Mouse (Mus musculus) heart, embryonic 15.5 days (tissue): ENCODE data around the gene Irf9. TPM values are rescaled to one million over a fixed set of nuclear protein-coding genes. Genes with fewer than 3 reads are reported as not detected.

ENCODE experiments used
- ATAC-seq: fragments of 200-750 bp; cut with Nextera tagmentation; replicated peaks from 2 replicates; pipeline ENCODE4 v1.8.0; 2017; ENCODE audit warnings: low read depth, moderate TSS enrichment; ENCODE audit not compliant: insufficient number of reproducible peaks, insufficient read depth, low FRiP score
- H3K27ac ChIP-seq: fragments of 300-500 bp; sonication (generic); 2 replicates; pipeline ENCODE4 v1.5.1; 2015; ENCODE audit warnings: mild to moderate bottlenecking, inconsistent platforms
- H3K27me3 ChIP-seq: fragments of 300-500 bp; sonication (generic); 2 replicates; pipeline ENCODE4 v1.6.1; 2015; ENCODE audit warnings: inconsistent platforms
- H3K36me3 ChIP-seq: fragments of 300-500 bp; sonication (generic); 2 replicates; pipeline ENCODE4 v1.6.1; 2015; ENCODE audit warnings: mild to moderate bottlenecking, inconsistent platforms
- H3K4me1 ChIP-seq: fragments of 300-500 bp; sonication (generic); replicated peaks from 2 replicates; pipeline ENCODE4 v1.6.1; 2015; ENCODE audit warnings: inconsistent platforms
- H3K4me2 ChIP-seq: fragments of 300-500 bp; sonication (generic); 2 replicates; pipeline ENCODE4 v1.6.1; 2015; ENCODE audit warnings: inconsistent platforms, mild to moderate bottlenecking, moderate library complexity
- H3K4me3 ChIP-seq: fragments of 300-500 bp; sonication (generic); 2 replicates; pipeline ENCODE4 v1.5.1; 2015; ENCODE audit warnings: mild to moderate bottlenecking, inconsistent platforms
- H3K9ac ChIP-seq: fragments of 300-500 bp; sonication (generic); 2 replicates; pipeline ENCODE4 v1.6.1; 2015; ENCODE audit warnings: mild to moderate bottlenecking, inconsistent platforms
- H3K9me3 ChIP-seq: fragments of 300-500 bp; sonication (generic); replicated peaks from 2 replicates; pipeline ENCODE4 v1.6.1; 2016; ENCODE audit warnings: inconsistent platforms
- WGBS: fragments of 180-500 bp; shearing (Covaris S2); methylation state at CpG from one replicate; pipeline ENCODE4 v1.1.7; 2015; ENCODE audit warnings: mixed read lengths; 5-methylcytosine and 5-hydroxymethylcytosine counted together
- polyA plus RNA-seq: library from polyadenylated mRNA; unstranded; fragments of >200 nt; fragmentation: Nextera tagmentation; extraction: Ambion mirVana; gene quantifications from 2 replicates; pipeline ENCODE4 v1.2.1, GENCODE M21; 2015

Gene Irf9
- polyA plus RNA-seq, 1 experiment from 2014 or later = 9.1 TPM

DNA sequence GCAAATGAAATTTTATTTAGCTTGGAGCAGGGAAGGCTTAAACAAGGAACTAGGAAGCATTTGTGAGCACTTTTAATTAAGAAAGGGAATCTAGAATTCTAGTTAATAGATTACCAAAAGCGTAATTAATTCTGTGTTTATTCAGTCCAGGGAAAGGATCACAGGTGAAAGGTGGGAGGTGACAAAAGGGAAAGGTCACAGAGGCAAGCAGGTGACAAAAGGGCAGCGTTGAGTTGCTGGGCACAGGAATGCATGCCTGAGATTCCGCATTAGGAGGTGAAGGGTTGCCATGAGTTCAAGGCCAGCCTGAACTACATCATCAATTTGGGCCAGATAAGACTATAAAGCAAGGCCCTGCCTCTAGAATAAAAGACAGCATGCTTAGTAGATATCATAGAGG lies 35.9 kb upstream of the Irf9 start:
- H3K27ac ChIP-seq = no peak overlapping the region
- peaks cover 57% of the 10 kb centered on the region for H3K36me3 ChIP-seq
- H3K9me3 ChIP-seq = no peaks in the 10 kb centered on the region
- WGBS = 77% methylated on average over 3 of the region's 3 CpGs
- no peak for ATAC-seq
- H3K4me3 ChIP-seq = no peak overlapping the region
- H3K4me1 ChIP-seq = peaks cover 9% of the 10 kb centered on the region
- H3K4me2 ChIP-seq = no peak overlapping the region
- no peak overlapping the region for H3K9ac ChIP-seq
- no peaks in the 10 kb centered on the region for H3K27me3 ChIP-seq

DNA sequence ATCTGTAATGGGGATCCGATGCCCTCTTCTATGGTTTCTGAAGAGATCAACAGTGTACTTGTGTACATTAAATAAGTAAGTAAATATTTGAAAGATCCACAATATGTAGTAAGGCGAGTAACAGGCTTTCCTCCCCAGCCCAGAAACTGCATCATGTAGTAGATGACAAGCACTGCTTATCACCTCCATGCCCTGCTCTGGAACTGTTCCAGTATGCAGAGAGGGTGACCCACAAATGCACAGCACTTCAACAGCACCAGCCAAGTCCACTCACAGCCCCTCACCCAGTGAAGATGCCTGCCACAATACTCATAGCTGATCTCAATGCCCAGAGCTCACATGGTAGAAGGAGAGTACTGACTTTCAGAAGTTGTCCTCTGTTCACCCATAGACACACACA lies 32.8 kb upstream of the Irf9 start:
- Histone ChIP-seq H3K4me3 (no peak overlapping the region), H3K36me3 (peaks cover 35% of the 10 kb centered on the region), H3K27me3 (no peaks in the 10 kb centered on the region), H3K4me2 (no peak overlapping the region), H3K9me3 (no peaks in the 10 kb centered on the region), H3K9ac (no peak overlapping the region), H3K4me1 (peaks cover 24% of the 10 kb centered on the region), H3K27ac (peak overlapping the region; percentile 39)
- 71% methylated on average over 2 of the region's 2 CpGs for WGBS
- no peak for ATAC-seq

DNA sequence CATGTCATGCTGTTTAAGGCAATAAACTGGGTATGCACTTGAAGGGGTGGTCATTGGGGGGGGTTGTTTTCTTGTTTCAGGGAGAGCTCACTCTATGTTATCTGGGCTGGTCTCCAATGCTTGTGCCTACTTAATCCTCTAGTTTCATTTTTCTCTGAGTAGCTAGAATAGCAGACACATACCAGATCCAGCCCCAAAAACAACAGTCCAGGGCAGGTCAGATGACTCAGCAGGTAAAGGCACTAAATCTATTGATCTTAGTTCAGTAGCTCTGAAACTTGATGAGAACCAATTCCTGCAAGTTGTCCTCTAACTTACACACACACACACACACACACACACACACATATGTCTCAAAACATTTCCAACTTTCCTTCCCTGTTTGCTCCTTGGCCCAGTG lies 31.6 kb upstream of the Irf9 start:
- no peaks in the 10 kb centered on the region for H3K27me3 ChIP-seq
- H3K9me3 ChIP-seq = no peaks in the 10 kb centered on the region
- H3K4me1 ChIP-seq = peaks cover 34% of the 10 kb centered on the region
- no peak overlapping the region for H3K27ac ChIP-seq
- no peak for ATAC-seq
- no peak overlapping the region for H3K4me3 ChIP-seq
- peaks cover 24% of the 10 kb centered on the region for H3K36me3 ChIP-seq
- H3K4me2 ChIP-seq = no peak overlapping the region
- H3K9ac ChIP-seq = no peak overlapping the region

DNA sequence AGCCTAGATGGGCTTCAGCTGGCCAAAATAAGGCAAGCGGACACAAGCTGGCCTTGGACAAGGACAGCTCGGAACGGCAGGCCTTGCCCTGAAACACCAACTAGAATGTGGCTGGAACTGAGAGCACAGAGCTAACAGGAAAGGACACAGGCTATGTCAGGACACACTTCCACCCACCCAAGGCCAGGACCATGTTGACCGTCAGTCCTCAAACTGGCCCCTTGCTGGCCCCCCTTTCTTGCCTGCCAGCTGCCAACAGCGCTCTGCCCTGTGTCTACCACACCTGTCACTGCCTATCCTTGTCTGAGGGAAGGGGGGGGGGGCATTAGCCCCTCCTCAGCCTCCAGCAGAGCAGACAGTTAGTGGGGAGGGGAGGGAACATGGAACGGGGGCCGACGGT lies 28.1 kb upstream of the Irf9 start, which contains the start of gene Fitm1:
Gene Fitm1, plus strand, starts transcription at position 316 of the 400 bp plus-strand sequence.
- Histone ChIP-seq H3K27me3 (no peaks in the 10 kb centered on the region), H3K27ac (peak within 1 kb of the TSS; percentile 98), H3K9me3 (no peaks in the 10 kb centered on the region), H3K36me3 (peaks cover 6% of the 10 kb centered on the region; the same call in 1 of the 2 replicates), H3K4me2 (peak within 1 kb of the TSS; percentile 64), H3K9ac (peak within 1 kb of the TSS; percentile 65), H3K4me1 (peaks cover 47% of the 10 kb centered on the region), H3K4me3 (peak within 1 kb of the TSS; percentile 51)
- WGBS = 40% methylated on average over 8 of the region's 8 CpGs
- ATAC-seq = peak; percentile 62

DNA sequence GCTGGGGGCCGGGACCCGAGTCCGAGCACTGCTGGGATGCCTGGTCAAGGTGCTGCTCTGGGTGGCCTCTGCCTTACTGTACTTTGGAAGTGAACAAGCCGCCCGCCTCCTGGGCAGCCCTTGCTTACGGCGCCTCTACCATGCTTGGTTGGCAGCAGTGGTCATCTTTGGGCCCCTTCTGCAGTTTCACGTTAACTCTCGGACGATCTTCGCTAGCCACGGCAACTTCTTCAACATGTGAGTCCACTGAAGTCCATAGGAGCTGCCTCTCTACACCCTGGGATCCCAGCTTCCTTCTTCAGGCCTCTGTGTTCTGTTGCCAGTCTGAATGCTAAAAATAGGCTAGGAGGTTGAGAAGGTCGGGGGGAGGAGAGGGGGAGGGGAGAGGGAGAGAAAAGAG lies 27.7 kb upstream of the Irf9 start:
- peak overlapping the region; percentile 51 for H3K4me3 ChIP-seq

DNA sequence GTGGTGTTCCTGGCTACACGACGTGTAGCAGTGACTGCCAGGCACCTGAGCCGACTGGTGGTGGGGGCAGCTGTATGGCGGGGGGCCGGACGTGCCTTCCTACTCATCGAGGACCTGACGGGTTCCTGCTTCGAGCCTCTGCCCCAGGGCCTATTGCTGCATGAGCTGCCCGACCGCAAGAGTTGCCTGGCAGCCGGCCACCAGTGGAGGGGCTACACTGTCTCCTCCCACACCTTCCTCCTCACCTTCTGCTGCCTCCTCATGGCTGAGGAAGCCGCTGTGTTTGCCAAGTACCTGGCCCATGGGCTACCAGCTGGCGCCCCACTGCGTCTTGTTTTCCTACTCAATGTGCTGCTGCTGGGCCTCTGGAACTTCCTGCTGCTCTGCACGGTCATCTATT lies 27.0 kb upstream of the Irf9 start:
- peak overlapping the region; percentile 51 for H3K4me3 ChIP-seq
- no peak for ATAC-seq
- peak overlapping the region; percentile 65; the same call in 1 of the 2 replicates for H3K9ac ChIP-seq
- H3K9me3 ChIP-seq = no peaks in the 10 kb centered on the region
- H3K4me2 ChIP-seq = peak overlapping the region; percentile 64
- 50% methylated on average over 16 of the region's 16 CpGs for WGBS
- H3K4me1 ChIP-seq = peaks cover 39% of the 10 kb centered on the region
- H3K27ac ChIP-seq = peak overlapping the region; percentile 98
- no peaks in the 10 kb centered on the region for H3K27me3 ChIP-seq
- peaks cover 15% of the 10 kb centered on the region for H3K36me3 ChIP-seq

More for the DNA sequence above, 27.7 kb upstream of the Irf9 start:
- Histone ChIP-seq H3K4me2 (peak overlapping the region; percentile 64), H3K4me1 (peaks cover 43% of the 10 kb centered on the region), H3K27ac (peak overlapping the region; percentile 98), H3K9me3 (no peaks in the 10 kb centered on the region), H3K36me3 (peaks cover 9% of the 10 kb centered on the region), H3K9ac (peak overlapping the region; percentile 65), H3K27me3 (no peaks in the 10 kb centered on the region)
- 28% methylated on average over 13 of the region's 13 CpGs for WGBS
- ATAC-seq = 0 out of 2 replicates have a peak, but pooled peaks have one; percentile 28

DNA sequence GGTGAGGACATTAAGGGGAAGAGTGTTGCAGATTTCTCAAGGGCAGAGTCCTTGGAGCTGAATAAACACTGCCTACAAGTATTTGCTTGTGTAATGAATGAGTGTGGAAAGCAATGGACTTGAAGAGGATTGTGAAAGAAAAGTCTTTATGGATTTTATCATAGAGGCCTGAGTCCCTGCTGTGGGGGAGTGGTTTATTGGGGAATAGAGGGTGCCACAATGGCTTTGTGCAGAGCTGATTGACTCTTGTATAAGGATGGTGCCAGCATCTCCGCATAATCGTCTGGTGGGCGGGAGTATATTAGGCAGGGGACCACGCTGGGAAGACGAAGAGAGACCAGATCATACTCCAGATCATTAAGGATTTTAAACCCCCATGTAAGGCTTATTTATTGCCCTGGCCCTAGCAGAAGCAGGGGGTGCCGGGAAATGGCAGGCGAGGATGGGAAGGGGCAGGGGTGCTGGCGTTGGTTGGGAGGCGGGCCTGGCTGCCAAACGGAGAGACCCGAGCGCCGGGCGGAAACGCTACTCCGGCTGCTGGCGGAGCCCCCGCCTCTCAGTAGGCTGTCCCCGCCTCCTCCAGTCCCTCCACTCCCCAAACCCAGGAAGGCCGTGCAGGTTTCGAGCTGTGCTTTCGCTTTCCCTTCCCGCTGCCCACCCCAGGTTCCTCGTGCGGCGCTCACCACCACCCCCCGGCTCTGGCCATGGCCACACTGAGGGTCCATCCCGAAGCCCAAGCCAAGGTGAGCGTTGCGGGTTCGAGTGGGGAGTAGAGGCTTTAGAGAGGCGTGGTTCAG lies 25.3 kb upstream of the Irf9 start, which contains the start of gene Psme1:
Gene Psme1, plus strand, starts transcription at position 253 of the 797 bp plus-strand sequence.
- Histone ChIP-seq H3K9ac (peak within 1 kb of the TSS; percentile 88), H3K36me3 (peaks cover 20% of the 10 kb centered on the region), H3K4me1 (peaks cover 39% of the 10 kb centered on the region), H3K4me3 (peak within 1 kb of the TSS; percentile 79), H3K27ac (peak within 1 kb of the TSS; percentile 98), H3K4me2 (peak within 1 kb of the TSS; percentile 78), H3K9me3 (no peaks in the 10 kb centered on the region), H3K27me3 (no peaks in the 10 kb centered on the region)
- peak; percentile 84 for ATAC-seq
- WGBS = under 1% methylated on average over 32 of the region's 32 CpGs

DNA sequence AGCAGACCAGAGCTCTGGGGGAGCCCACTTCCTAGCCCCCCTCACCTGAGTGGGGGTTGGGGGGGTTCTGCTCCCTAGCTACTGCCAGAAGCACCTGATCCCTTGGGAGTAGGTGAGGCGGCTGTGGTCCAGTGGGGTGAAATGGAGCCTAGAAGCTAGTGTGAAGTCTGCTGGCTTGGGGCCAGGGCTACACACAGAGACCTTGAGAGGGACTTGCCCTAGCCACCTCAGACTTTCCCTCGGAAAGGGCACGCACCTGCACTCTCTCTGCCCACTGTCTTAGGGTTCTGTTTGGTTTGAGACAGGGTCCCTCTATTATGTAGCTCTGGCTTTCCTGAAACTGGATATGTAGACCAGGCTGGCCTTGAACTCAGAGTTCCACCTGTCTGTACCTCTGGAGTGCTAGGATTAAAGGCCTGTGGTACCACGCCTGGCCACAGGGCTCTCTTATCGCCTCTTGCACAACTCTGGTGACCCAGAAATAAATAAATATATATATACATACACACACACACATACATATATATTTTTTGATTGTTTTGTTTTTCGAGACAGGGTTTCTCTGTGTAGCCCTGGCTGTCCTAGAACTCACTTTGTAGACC lies 24.6 kb upstream of the Irf9 start:
- no peaks in the 10 kb centered on the region for H3K27me3 ChIP-seq
- no peaks in the 10 kb centered on the region for H3K9me3 ChIP-seq
- H3K36me3 ChIP-seq = peaks cover 20% of the 10 kb centered on the region
- WGBS = 22% methylated on average over 6 of the region's 6 CpGs
- H3K4me1 ChIP-seq = peaks cover 39% of the 10 kb centered on the region
- H3K27ac ChIP-seq = peak overlapping the region; percentile 86
- peak overlapping the region; percentile 79 for H3K4me3 ChIP-seq
- ATAC-seq = peak; percentile 28
- H3K4me2 ChIP-seq = peak overlapping the region; percentile 78
- H3K9ac ChIP-seq = peak overlapping the region; percentile 88

DNA sequence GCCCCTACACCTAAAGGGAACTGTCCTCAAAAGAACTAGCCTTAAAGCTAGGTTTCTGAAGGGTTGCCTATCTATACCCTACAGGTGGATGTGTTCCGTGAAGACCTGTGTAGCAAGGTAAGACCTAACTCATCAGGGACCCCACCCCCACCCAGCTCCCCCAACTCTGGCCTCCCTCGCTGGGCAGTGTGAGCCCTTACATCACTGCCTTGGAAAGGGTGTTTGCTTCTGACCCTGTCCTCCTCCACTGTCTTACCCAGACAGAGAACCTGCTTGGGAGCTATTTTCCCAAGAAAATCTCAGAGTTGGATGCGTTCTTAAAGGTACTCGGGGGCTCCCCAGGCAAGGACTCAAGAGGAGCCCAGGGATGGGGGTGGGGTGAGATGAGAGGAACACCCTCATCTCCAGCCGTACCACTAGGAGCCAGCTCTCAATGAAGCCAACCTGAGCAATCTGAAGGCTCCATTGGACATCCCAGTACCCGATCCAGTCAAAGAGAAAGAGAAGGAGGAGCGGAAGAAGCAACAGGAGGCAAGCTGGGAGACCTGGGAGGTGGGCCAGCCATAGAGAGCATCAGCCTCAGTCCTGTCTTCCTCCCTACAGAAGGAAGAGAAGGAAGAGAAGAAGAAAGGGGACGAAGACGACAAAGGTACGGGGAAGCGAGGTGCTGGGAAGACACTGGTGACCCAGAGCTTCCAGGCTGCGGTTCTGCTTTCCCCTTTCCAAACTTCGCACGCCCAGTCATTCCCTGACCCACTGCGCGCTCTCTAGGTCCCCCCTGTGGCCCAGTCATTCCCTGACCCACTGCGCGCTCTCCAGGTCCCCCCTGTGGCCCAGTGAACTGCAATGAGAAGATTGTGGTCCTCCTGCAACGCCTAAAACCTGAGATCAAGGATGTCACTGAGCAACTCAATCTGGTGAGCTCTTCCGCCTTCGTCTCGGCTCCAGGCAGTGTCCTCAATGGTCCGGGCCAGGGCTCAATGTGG lies 23.6 kb upstream of the Irf9 start:
- Histone ChIP-seq H3K4me2 (no peak overlapping the region), H3K27me3 (no peaks in the 10 kb centered on the region), H3K4me1 (peaks cover 37% of the 10 kb centered on the region), H3K9me3 (no peaks in the 10 kb centered on the region), H3K9ac (no peak overlapping the region), H3K36me3 (peaks cover 20% of the 10 kb centered on the region), H3K4me3 (peak overlapping the region; percentile 79; the same call in 1 of the 2 replicates), H3K27ac (no peak overlapping the region)
- ATAC-seq = no peak
- 84% methylated on average over 23 of the region's 23 CpGs for WGBS

DNA sequence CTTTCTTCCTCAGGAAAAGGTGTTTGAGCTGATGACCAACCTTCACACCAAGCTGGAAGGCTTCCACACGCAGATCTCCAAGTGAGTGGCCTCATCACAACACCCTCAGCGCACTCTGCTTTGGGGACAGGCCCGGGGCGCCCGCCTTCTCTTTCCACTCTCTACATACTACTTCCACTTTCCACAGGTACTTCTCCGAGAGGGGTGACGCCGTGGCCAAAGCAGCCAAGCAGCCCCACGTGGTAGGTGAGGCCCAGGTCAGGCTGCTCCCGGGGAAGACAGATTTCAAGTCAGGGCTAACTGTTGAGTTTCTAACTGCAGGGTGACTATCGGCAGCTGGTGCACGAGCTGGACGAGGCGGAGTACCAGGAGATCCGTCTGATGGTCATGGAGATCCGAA lies 22.6 kb upstream of the Irf9 start:
- 89% methylated on average over 16 of the region's 16 CpGs for WGBS
- no peak for ATAC-seq

More for the DNA sequence above, 22.6 kb upstream of the Irf9 start:
- Histone ChIP-seq H3K27ac (no peak overlapping the region), H3K4me1 (peaks cover 34% of the 10 kb centered on the region), H3K27me3 (no peaks in the 10 kb centered on the region), H3K4me2 (no peak overlapping the region), H3K36me3 (peaks cover 20% of the 10 kb centered on the region), H3K9me3 (no peaks in the 10 kb centered on the region), H3K9ac (no peak overlapping the region), H3K4me3 (no peak overlapping the region)
